Mouse (Mus musculus): ENCODE results near the gene Rnaseh2a. TPM values are rescaled to one million over a fixed set of nuclear protein-coding genes. Genes with fewer than 3 reads are reported as not detected.

Rnaseh2a gene
- 1,424 and 1,585 TPM in 2 replicates for polyA plus RNA-seq (2012; rRNA removed)

DNA sequence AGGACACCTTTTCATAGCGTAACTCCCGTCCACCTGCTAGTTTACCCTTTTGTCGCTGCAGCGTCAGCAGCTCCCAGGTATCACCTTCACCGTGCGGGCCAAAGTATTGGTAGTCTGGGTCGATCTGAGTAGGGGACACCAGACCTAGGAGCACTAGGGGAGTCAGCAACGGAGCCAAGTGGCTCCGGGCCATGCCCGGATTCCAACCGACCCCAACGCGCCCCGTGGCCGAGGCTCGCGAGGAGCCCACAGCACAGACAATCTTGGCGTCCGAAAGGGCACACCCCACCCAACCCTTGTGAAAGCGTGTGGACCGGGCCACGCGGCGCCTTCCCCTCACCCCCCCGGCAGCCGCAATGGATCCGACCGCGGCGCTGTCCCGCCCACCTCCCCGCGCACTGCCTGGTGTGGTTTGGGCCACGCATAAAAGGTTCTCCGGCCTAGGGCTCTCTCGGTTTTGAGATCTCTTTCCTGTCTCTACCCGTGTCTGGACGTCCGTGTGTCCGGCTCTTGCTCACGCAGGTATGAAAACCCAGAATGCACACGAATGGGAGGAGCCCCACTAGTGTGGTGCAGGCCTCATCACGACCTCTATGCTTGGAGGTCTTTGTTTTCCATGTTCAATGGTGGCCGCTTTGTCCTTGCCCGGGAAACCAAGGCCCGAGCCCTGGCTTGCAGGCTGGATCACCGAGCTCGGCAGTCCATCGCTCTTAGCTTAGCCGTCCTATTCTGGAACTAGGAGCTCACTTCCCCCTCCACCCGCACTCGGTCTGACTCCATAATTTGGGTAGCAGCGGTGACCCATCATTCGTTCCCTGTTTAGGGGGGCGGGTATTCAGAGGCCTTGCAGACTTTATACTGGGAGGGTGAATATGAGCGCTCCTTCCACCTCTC is at the start of gene Rnaseh2a, which contains the start of the genes Gm49661 and Prdx2:
TSS of gene Rnaseh2a (minus strand) at position 527 of the 894 bp plus-strand sequence.
TSS of gene Gm49661 (minus strand) at position 193 of the 894 bp plus-strand sequence.
TSS of gene Prdx2 (plus strand) at position 347 of the 894 bp plus-strand sequence.
- Histone ChIP-seq H3K4me3 (ENCODE audit: control insufficient read depth, low read depth, low read length) (peak within 1 kb of the TSS; percentile 95), H3K4me1 (ENCODE audit: control insufficient read depth, insufficient read depth, low read length) (peaks cover 38% of the 10 kb centered on the region), H3K27me3 (ENCODE audit: control insufficient read depth, insufficient read depth, low read length) (no peaks in the 10 kb centered on the region), H3K36me3 (ENCODE audit: control insufficient read depth, insufficient read depth, low read length) (no peaks in the 10 kb centered on the region), H3K27ac (ENCODE audit: control insufficient read depth, insufficient read depth, low read depth, low read length) (peak within 1 kb of the TSS; percentile 95)
- TF ChIP-seq CTCF (IDR thresholded peaks at IDR 0.05; ENCODE audit: control insufficient read depth, insufficient read depth, insufficient replicate concordance, low read depth, low read length), result no peak
- TF ChIP-seq POLR2A (IDR thresholded peaks at IDR 0.05; ENCODE audit: control insufficient read depth, low read depth, low read length), result peak; percentile 88

DNA sequence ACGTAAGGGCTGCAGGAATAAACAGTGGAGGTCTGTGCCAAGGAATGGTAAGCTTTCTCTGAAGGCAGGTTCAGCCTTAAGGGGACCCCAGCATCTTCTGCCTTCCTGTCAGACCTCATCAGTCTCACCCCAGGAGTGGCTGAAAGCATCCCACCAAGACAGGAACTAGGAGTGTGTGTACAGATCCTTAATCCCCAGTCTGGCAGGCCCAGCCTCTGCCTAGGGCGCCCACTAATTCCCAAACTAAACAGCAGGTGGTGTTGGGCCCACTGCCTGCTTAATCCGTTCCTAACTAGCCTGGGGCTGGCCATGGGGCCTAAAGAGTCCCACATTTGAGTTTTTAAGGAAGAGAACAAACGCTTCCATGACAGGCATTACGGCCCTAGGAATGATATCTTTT is 47.6 kb upstream of the Rnaseh2a start:
- no peaks in the 10 kb centered on the region for H3K36me3 ChIP-seq (ENCODE audit: control insufficient read depth, insufficient read depth, low read length)
- TF ChIP-seq POLR2A (IDR thresholded peaks at IDR 0.05; ENCODE audit: control insufficient read depth, low read depth, low read length), result no peak
- TF ChIP-seq CTCF (IDR thresholded peaks at IDR 0.05; ENCODE audit: control insufficient read depth, insufficient read depth, insufficient replicate concordance, low read depth, low read length), result no peak
- H3K4me1 ChIP-seq (ENCODE audit: control insufficient read depth, insufficient read depth, low read length), result peaks cover 3% of the 10 kb centered on the region
- H3K27me3 ChIP-seq (ENCODE audit: control insufficient read depth, insufficient read depth, low read length), result no peaks in the 10 kb centered on the region
- no peak overlapping the region for H3K27ac ChIP-seq (ENCODE audit: control insufficient read depth, insufficient read depth, low read depth, low read length)
- H3K4me3 ChIP-seq (ENCODE audit: control insufficient read depth, low read depth, low read length), result no peak overlapping the region

DNA sequence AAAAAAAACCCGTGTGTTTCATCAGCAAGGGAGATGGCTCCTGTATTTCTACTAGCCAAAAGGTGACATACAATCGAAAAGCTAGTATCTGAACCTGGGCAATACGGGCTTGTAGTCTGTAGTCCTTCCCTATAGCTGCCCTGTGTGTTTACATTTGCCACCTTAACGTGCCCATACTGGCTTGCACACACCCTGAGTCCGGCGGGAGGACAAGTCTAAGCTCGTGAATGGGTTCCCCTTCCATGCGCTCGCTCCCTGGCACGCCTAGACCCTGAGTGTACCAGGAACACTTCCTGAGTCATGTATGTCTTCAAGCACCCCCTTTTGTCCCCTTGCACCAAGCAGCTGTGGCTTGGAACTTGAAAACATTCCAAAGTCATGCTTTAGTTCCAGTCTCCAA is 47.2 kb upstream of the Rnaseh2a start:
- no peak overlapping the region for H3K4me3 ChIP-seq (ENCODE audit: control insufficient read depth, low read depth, low read length)
- no peaks in the 10 kb centered on the region for H3K27me3 ChIP-seq (ENCODE audit: control insufficient read depth, insufficient read depth, low read length)
- TF ChIP-seq CTCF (IDR thresholded peaks at IDR 0.05; ENCODE audit: control insufficient read depth, insufficient read depth, insufficient replicate concordance, low read depth, low read length) (no peak), POLR2A (IDR thresholded peaks at IDR 0.05; ENCODE audit: control insufficient read depth, low read depth, low read length) (no peak)
- H3K4me1 ChIP-seq (ENCODE audit: control insufficient read depth, insufficient read depth, low read length), result peaks cover 3% of the 10 kb centered on the region
- H3K36me3 ChIP-seq (ENCODE audit: control insufficient read depth, insufficient read depth, low read length), result no peaks in the 10 kb centered on the region
- H3K27ac ChIP-seq (ENCODE audit: control insufficient read depth, insufficient read depth, low read depth, low read length), result no peak overlapping the region

DNA sequence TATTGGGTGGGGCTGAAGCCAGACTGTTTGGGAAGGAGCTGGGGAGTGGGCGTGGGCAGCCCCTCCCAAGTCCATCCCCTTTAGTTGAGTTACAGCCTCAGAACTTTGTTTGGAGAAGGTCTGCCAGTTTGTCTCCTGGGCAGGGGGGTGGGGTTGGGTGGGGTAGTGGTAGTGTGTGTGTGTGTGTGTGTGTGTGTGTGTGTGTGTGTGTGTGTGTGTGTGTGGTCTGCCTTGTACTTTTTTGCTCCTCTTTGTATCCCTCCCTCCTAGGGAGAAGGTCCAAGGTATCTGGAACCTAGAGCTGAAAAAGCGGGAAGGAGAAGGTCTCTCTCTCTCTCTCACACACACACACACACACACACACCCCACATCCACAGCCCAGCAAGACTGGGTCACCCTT is 44.9 kb upstream of the Rnaseh2a start, which contains the start of gene Best2:
TSS of gene Best2 (minus strand) at position 101 of the 400 bp plus-strand sequence.
- H3K36me3 ChIP-seq (ENCODE audit: control insufficient read depth, insufficient read depth, low read length), result no peaks in the 10 kb centered on the region
- H3K4me3 ChIP-seq (ENCODE audit: control insufficient read depth, low read depth, low read length), result peak within 1 kb of the TSS; percentile 69
- peaks cover 9% of the 10 kb centered on the region for H3K4me1 ChIP-seq (ENCODE audit: control insufficient read depth, insufficient read depth, low read length)
- TF ChIP-seq CTCF (IDR thresholded peaks at IDR 0.05; ENCODE audit: control insufficient read depth, insufficient read depth, insufficient replicate concordance, low read depth, low read length) (no peak), POLR2A (IDR thresholded peaks at IDR 0.05; ENCODE audit: control insufficient read depth, low read depth, low read length) (no peak)
- H3K27ac ChIP-seq (ENCODE audit: control insufficient read depth, insufficient read depth, low read depth, low read length), result no peak within 1 kb of the TSS
- H3K27me3 ChIP-seq (ENCODE audit: control insufficient read depth, insufficient read depth, low read length), result no peaks in the 10 kb centered on the region

DNA sequence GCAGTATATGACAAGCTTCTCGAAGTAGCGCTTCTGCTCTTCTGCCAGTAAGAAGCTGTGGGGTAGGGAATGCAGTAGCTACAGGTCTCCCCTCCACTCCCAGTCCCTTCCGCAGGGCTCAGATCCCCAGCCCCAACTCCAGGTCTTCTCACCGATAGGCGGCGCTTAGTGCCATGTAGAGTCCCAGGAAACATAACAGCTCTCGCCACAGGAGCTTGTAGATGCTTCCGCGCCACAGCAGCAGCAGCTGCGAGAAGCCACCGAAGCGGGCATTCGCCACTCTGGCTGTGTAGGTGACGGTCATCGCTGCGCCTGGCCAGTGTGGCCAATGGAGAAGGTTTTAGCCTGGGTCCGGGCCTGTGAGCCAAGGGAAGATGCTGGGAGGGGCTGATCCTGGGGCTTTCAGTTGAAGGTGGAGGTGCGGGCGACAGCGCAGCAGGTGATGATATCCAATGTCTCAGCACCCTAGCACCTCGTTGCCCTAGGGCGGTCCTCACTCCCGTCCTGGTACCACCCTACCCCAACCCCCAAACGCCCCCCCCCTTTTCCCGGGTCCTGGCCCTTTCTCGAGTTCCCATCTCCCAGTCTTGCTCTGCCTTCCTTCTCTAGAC is 43.8 kb upstream of the Rnaseh2a start:
- peak; percentile 29; the same call in 1 of the 2 replicates for TF ChIP-seq CTCF (IDR thresholded peaks at IDR 0.05; ENCODE audit: control insufficient read depth, insufficient read depth, insufficient replicate concordance, low read depth, low read length)
- no peak for TF ChIP-seq POLR2A (IDR thresholded peaks at IDR 0.05; ENCODE audit: control insufficient read depth, low read depth, low read length)
- H3K4me3 ChIP-seq (ENCODE audit: control insufficient read depth, low read depth, low read length), result peak overlapping the region; percentile 69
- no peaks in the 10 kb centered on the region for H3K36me3 ChIP-seq (ENCODE audit: control insufficient read depth, insufficient read depth, low read length)
- peaks cover 9% of the 10 kb centered on the region for H3K4me1 ChIP-seq (ENCODE audit: control insufficient read depth, insufficient read depth, low read length)
- no peak overlapping the region for H3K27ac ChIP-seq (ENCODE audit: control insufficient read depth, insufficient read depth, low read depth, low read length)
- H3K27me3 ChIP-seq (ENCODE audit: control insufficient read depth, insufficient read depth, low read length), result no peaks in the 10 kb centered on the region

DNA sequence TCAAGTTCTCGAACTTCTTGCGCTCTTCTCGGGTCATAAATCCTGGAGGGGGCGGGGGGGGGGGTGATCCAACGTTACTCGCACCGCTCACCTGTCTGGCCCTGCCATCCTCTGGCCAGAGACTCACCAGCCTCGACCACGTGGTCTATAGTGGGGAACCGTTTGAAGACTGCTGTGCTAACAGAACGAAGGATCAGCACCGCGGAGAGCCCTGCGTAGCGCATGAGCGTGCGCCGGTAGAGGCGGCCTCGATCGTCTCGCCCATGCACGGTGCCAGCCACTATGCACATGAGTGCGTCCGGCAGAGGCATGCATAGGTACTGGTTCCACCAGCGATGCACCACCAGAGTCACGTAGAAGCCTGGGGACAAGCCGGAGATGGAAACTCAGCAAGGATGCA is 41.7 kb upstream of the Rnaseh2a start:
- no peak for TF ChIP-seq POLR2A (IDR thresholded peaks at IDR 0.05; ENCODE audit: control insufficient read depth, low read depth, low read length)
- no peak for TF ChIP-seq CTCF (IDR thresholded peaks at IDR 0.05; ENCODE audit: control insufficient read depth, insufficient read depth, insufficient replicate concordance, low read depth, low read length)
- Histone ChIP-seq H3K36me3 (ENCODE audit: control insufficient read depth, insufficient read depth, low read length) (no peaks in the 10 kb centered on the region), H3K27ac (ENCODE audit: control insufficient read depth, insufficient read depth, low read depth, low read length) (no peak overlapping the region), H3K27me3 (ENCODE audit: control insufficient read depth, insufficient read depth, low read length) (no peaks in the 10 kb centered on the region), H3K4me1 (ENCODE audit: control insufficient read depth, insufficient read depth, low read length) (peaks cover 16% of the 10 kb centered on the region), H3K4me3 (ENCODE audit: control insufficient read depth, low read depth, low read length) (no peak overlapping the region)

DNA sequence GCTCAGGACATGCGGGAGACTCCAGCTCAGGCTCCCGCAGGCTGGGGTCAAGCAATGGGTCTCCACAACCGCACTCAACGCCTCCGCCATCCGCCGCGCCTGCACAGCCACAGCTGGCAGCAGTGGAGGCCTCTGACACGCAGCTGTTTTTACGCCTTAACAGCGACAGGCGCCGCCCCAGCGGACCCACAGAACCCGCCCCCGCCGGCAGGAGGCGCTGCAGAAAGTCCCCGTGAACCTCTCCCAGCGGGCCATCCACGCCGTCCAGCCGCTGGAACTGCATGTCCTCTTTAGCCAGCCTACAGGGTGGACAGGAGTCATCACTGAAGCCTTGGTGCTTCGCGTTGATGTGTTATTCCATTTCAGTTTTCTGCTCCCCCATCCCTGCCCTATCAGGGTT is 38.1 kb upstream of the Rnaseh2a start:
- Histone ChIP-seq H3K4me3 (ENCODE audit: control insufficient read depth, low read depth, low read length) (peak overlapping the region; percentile 66), H3K4me1 (ENCODE audit: control insufficient read depth, insufficient read depth, low read length) (peaks cover 13% of the 10 kb centered on the region), H3K36me3 (ENCODE audit: control insufficient read depth, insufficient read depth, low read length) (no peaks in the 10 kb centered on the region), H3K27ac (ENCODE audit: control insufficient read depth, insufficient read depth, low read depth, low read length) (no peak overlapping the region), H3K27me3 (ENCODE audit: control insufficient read depth, insufficient read depth, low read length) (no peaks in the 10 kb centered on the region)
- no peak for TF ChIP-seq POLR2A (IDR thresholded peaks at IDR 0.05; ENCODE audit: control insufficient read depth, low read depth, low read length)
- TF ChIP-seq CTCF (IDR thresholded peaks at IDR 0.05; ENCODE audit: control insufficient read depth, insufficient read depth, insufficient replicate concordance, low read depth, low read length), result peak; percentile 77
